Mouse (Mus musculus) kidney, adult 2 months (tissue): ENCODE measurements around the gene Akap12. TPM values are rescaled to one million over a fixed set of nuclear protein-coding genes. Genes with fewer than 3 reads are reported as not detected.

Source experiments
- DNase-seq: peaks from one replicate; pipeline ENCODE4 v3.0.0; 2021
- H3K27ac ChIP-seq: fragments of 200-500 bp; 2 replicates; pipeline ENCODE4 v1.5.1; 2012; ENCODE audit warnings: low read depth, low read length, control low read depth, inconsistent platforms; ENCODE audit not compliant: insufficient read depth
- H3K27me3 ChIP-seq: fragments of 200-500 bp; replicated peaks from 2 replicates; pipeline ENCODE4 v1.6.1; 2012; ENCODE audit warnings: mild to moderate bottlenecking, moderate library complexity, low read length, inconsistent platforms; ENCODE audit not compliant: control insufficient read depth, insufficient read depth
- H3K36me3 ChIP-seq: fragments of 200-500 bp; 2 replicates; pipeline ENCODE4 v1.6.1; 2012; ENCODE audit warnings: mild to moderate bottlenecking, moderate library complexity, low read length, inconsistent platforms; ENCODE audit not compliant: control insufficient read depth, insufficient read depth
- H3K4me1 ChIP-seq: fragments of 200-500 bp; 2 replicates; pipeline ENCODE4 v1.6.1; 2011; ENCODE audit warnings: low read length; ENCODE audit not compliant: control insufficient read depth, insufficient read depth
- H3K4me3 ChIP-seq: fragments of 200-500 bp; 2 replicates; pipeline ENCODE4 v1.5.1; 2011; ENCODE audit warnings: mild to moderate bottlenecking, low read depth, low read length, control low read depth; ENCODE audit not compliant: insufficient read depth
- CTCF ChIP-seq: fragments of 200-500 bp; conservative IDR thresholded peaks from 2 replicates; pipeline ENCODE4 v1.5.1; 2011; ENCODE audit warnings: low read depth, mild to moderate bottlenecking, control low read depth, low read length, moderate library complexity, mixed read lengths; ENCODE audit not compliant: insufficient read depth, insufficient read length
- POLR2A ChIP-seq: fragments of 200-500 bp; IDR thresholded peaks from one replicate; pipeline ENCODE4 v1.6.1; 2011; ENCODE audit warnings: low read depth, low read length, control low read depth
- WGBS: fragments of 180-500 bp; shearing (Covaris S2); methylation state at CpG from one replicate; pipeline ENCODE4 v1.1.7; 2018; 5-methylcytosine and 5-hydroxymethylcytosine counted together
- polyA plus RNA-seq: library from polyadenylated mRNA; depleted of rRNA; stranded (reverse); fragments of >200 nt; gene quantifications from 2 replicates; pipeline ENCODE4 v1.2.3, GENCODE M21; 2012

The Akap12 gene
- polyA plus RNA-seq, 1 experiment = 6.0 TPM

DNA sequence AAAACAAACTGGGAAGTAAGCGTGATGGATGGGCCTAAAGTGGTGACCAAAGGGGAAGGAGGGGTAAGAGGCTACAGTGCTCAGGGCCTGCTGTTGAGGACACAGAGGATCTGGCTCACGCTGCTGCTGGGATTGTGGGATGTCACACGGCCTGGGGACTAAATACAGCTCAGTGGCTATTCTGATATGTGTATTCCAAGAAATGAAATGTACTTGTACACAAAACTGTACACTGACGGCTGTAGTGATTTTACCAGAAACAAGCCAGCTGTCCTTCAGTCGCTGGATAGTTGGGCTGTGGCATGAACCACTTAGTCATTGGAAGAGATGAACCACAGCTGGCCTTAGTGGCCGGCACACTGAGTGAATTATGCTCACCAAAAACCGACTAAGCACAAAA, 110.3 kb downstream of the Akap12 start:
- peak; percentile 28 for DNase-seq
- no peaks in the 10 kb centered on the region for H3K27me3 ChIP-seq
- TF ChIP-seq POLR2A = no peak
- TF ChIP-seq CTCF = no peak
- no peak overlapping the region for H3K27ac ChIP-seq
- H3K36me3 ChIP-seq = no peaks in the 10 kb centered on the region
- H3K4me3 ChIP-seq = no peak overlapping the region
- WGBS = 68% methylated on average over 7 of the region's 7 CpGs
- H3K4me1 ChIP-seq = no peaks in the 10 kb centered on the region

DNA sequence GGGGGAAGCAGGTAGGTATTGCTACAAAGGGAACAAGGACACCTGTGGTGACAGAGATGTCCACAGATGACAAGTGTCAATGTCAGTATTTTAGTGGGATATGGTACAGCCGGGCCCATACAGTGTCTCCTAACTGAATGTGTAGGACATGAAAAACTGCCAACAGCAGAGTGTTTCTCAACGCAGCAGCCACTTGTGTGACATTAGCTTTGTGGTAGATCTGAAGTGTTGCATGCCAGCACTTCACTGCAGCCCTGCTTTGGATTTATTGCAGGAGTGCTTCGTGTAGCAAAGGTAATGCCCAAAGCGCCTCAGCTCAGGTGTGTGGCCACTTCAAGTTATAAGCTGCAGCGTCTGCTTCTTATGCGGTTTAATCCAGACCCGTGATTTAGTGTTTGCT, 110.8 kb downstream of the Akap12 start:
- 63% methylated on average over 7 of the region's 7 CpGs for WGBS
- H3K4me3 ChIP-seq = no peak overlapping the region
- H3K27me3 ChIP-seq = no peaks in the 10 kb centered on the region
- DNase-seq = no peak
- TF ChIP-seq POLR2A = no peak
- TF ChIP-seq CTCF = no peak
- no peaks in the 10 kb centered on the region for H3K36me3 ChIP-seq
- no peaks in the 10 kb centered on the region for H3K4me1 ChIP-seq
- H3K27ac ChIP-seq = no peak overlapping the region

DNA sequence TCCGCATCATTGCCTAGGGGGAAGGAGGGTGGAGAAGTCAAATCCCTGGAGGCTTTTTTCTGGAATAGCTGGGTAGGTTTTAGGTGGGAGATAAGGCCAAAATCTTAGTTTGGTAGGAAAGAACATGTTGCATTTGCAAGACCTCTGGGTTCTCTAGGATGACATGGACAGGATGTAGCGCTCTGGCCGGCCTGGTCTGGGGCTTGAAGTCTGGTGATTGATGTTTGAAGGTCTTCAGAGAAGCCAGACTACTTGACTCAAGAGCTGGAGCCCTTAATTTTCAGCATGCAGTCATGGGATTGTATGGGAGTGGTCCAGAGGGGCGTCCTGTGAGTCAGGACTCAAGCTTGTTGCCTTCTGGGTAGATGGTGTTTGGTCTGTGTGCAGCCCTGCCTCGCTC, 114.6 kb downstream of the Akap12 start:
- TF ChIP-seq POLR2A (no peak), CTCF (no peak)
- H3K4me1 ChIP-seq = peaks cover 4% of the 10 kb centered on the region
- WGBS = 82% methylated on average over 5 of the region's 5 CpGs
- H3K4me3 ChIP-seq = no peak overlapping the region
- H3K27me3 ChIP-seq = no peaks in the 10 kb centered on the region
- no peak overlapping the region for H3K27ac ChIP-seq
- no peak for DNase-seq
- no peaks in the 10 kb centered on the region for H3K36me3 ChIP-seq

DNA sequence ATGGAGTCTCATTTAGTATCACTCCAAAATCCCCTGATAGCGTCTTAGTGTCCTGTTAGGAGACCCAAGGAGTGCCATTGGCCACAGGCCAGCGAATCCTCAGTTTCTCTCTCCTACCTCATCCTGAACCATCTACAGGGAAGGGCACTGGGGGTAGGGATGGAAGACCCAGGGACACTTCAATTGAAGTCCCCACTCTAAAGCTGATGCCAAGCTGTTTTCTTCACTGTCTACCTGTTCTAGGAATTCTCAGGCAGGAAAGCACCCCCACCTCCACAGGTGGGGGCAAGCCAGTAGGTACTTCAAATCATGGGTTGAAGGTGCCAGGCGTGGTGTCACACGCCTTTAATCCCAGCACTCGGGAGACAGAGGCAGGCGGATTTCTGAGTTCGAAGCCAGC, 118.1 kb downstream of the Akap12 start:
- Histone ChIP-seq H3K4me3 (no peak overlapping the region), H3K27me3 (no peaks in the 10 kb centered on the region), H3K4me1 (peaks cover 8% of the 10 kb centered on the region), H3K36me3 (no peaks in the 10 kb centered on the region), H3K27ac (no peak overlapping the region)
- WGBS = 92% methylated on average over 7 of the region's 7 CpGs
- TF ChIP-seq POLR2A = no peak
- TF ChIP-seq CTCF = no peak
- no peak for DNase-seq

DNA sequence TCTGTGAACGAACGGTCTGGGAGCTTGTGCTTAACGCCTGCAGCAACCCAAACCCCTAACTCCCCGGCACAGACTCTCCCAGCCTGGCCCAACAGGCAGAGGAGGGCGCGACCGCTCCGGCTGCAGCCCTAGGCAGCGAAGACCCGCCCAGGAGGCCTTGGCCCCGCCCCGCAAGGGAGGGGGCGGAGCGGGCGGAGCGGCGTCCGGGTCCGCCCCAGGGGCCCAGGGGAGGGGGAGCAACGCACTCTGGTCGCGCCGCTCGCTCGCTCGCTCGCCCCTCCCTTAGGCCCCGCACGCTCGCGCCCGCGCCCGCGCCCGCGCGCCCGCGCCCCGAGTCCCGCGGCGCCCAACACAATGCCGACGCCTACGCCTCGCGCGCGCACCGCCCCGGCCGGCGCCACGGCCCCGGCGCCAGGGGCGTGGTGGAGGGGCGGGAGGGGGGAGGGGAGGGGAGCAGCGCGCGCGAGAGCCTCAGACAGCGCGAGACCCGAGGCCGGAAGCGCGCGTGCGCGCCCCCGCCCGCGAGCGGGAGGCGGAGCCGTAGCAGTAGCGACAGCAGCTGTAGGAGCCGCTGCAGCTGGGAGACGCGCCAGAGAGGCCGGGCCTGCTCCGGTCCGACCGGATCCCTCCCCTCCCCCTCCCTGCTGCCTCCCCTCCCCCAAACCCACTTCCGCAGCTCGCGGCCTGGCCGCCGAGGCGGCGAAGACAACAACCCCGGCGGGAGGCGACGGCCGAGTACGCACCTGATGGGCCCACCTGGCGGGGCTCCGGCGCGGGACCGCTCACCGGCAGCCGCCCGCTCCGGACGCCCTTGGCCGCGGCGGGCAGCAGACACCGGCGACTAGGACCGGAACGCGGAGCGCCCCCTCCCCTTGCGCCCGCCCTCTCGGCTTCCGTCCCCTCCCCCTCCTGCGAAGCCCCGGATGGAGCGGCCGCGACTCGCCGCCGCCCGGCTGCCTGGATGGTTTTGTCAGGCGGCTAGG, 120.7 kb downstream of the Akap12 start:
- Histone ChIP-seq H3K4me1 (peaks cover 29% of the 10 kb centered on the region), H3K27me3 (no peaks in the 10 kb centered on the region), H3K36me3 (no peaks in the 10 kb centered on the region), H3K27ac (peak overlapping the region; percentile 98), H3K4me3 (peak overlapping the region; percentile 60)
- DNase-seq = peak; percentile 98
- WGBS = under 1% methylated on average over 87 of the region's 133 CpGs
- no peak for TF ChIP-seq CTCF
- TF ChIP-seq POLR2A = peak; percentile 56

DNA sequence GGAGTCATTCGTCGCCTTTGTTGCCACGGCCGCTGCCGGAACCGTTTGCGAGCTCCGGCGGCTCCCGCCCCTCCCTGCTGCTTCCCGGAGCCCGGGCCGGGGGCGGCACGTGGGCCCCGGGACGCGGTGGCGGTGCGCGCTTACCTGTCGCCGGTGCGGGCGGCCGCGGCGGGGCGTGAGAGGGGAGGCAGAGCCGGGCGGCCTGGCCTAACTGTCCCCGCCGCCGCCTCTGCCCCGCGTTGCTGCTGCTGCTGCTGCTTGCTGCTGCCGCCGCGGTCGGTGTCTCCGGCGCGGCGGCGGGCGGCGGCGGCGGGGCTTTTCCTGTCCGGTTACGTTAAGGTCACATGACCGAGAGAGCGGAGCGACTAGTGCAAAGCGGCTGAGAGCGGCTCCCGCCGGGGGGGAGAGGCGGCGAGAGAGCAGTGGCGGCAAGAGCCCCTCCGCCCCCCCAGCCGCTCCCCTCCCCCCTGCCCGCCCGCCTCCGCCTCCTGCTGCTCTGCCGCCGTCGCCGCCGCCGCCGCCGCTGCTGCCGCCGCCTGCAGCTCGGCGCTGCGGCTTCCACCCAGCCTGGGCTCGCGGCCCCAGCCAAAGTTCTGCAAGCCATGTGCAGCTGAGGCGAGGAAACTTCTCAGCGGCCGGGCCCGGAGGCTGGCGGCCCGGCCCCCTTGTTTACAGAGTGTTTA, 121.7 kb downstream of the Akap12 start, which contains the start of gene Zbtb2:
Gene Zbtb2 (minus strand): TSS at position 408 of the 683 bp plus-strand sequence.
- Histone ChIP-seq H3K36me3 (no peaks in the 10 kb centered on the region), H3K27ac (peak within 1 kb of the TSS; percentile 98), H3K4me3 (peak within 1 kb of the TSS; percentile 60), H3K27me3 (no peaks in the 10 kb centered on the region), H3K4me1 (peaks cover 29% of the 10 kb centered on the region)
- 1% methylated on average over 73 of the region's 87 CpGs for WGBS
- peak; percentile 78 for DNase-seq
- no peak for TF ChIP-seq CTCF
- no peak for TF ChIP-seq POLR2A

DNA sequence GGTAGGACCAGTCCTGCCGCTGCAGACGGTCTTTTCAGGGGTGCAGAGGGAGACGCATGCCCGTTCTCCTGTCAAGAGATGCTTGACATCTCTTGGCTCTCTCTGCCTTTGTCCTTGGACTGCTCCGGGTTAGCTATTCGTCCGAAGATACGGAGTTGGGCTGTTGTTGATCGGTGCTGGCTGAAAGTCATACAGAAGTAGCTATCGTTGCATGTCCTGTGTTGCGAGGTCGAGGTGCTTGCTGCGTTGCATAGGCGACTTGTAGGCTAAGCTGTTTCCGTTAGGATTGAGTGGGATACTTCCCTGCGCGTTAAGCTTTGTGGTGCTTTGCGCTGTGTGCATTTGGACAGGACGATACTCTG, 122.2 kb downstream of the Akap12 start:
- WGBS = under 1% methylated on average over 19 of the region's 19 CpGs
- Histone ChIP-seq H3K4me1 (peaks cover 25% of the 10 kb centered on the region), H3K4me3 (peak overlapping the region; percentile 60), H3K27ac (peak overlapping the region; percentile 26), H3K36me3 (no peaks in the 10 kb centered on the region), H3K27me3 (no peaks in the 10 kb centered on the region)
- TF ChIP-seq POLR2A (no peak), CTCF (no peak)
- peak; percentile 43 for DNase-seq
